Mouse (Mus musculus) large intestine, adult 2 months (tissue): ENCODE data around the gene Lamtor1. TPM values are rescaled to one million over a fixed set of nuclear protein-coding genes. Genes with fewer than 3 reads are reported as not detected.
"Not testable (repeated sequence)": the region's sequence is repeated elsewhere in the genome, so short reads cannot be mapped to it uniquely, and the experiment has no call there.

Experiments used
- DNase-seq: peaks from one replicate; pipeline ENCODE4 v3.0.0-alpha.2; 2012; ENCODE audit warnings: low read depth, low spot score
- WGBS: fragments of 180-500 bp; shearing (Covaris S2); methylation state at CpG from one replicate; pipeline ENCODE4 v1.1.7; 2018; 5-methylcytosine and 5-hydroxymethylcytosine counted together
- polyA plus RNA-seq: library from polyadenylated mRNA; depleted of rRNA; stranded (reverse); fragments of >200 nt; gene quantifications from 2 replicates; pipeline ENCODE4 v1.2.3, GENCODE M21; 2012

The Lamtor1 gene
- polyA plus RNA-seq, 1 experiment = 198 TPM

- under 1% methylated on average over 57 of the region's 57 CpGs for WGBS
These were observed 9.3 kb upstream of the Lamtor1 start for GRCm38 (mm10) chr7:101896104-101897066.

GRCm38 (mm10) chr7:101900331-101901097 is 5.2 kb upstream of the Lamtor1 start:
- 89% methylated on average over 16 of the region's 16 CpGs for WGBS
- DNase-seq = no peak

More at GRCm38 (mm10) chr7:101896104-101897066, 9.3 kb upstream of the Lamtor1 start:
- DNase-seq = peak; percentile 95

- WGBS = 92% methylated on average over 10 of the region's 10 CpGs
- no peak for DNase-seq
These were observed 3.7 kb upstream of the Lamtor1 start for GRCm38 (mm10) chr7:101901969-101902368.

DNA sequence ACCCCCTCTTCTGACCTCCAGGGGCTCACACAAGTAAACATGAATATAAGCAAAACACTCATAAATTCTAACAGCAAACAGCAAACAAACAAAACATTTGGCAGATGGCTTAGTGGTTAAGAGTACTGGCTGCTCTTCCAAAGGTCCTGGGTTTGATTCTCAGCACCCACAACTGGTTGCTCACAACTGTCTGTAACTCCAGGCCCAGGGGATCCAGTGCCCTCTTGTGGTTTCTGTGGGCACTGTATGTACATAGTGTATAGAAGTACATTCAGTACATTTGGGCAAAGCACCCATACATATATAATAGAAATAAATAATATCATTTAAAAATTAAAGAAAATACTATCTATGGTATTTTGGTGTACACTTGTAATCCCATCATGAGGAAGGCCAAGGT is 2.9 kb upstream of the Lamtor1 start:
- DNase-seq = no peak

DNA sequence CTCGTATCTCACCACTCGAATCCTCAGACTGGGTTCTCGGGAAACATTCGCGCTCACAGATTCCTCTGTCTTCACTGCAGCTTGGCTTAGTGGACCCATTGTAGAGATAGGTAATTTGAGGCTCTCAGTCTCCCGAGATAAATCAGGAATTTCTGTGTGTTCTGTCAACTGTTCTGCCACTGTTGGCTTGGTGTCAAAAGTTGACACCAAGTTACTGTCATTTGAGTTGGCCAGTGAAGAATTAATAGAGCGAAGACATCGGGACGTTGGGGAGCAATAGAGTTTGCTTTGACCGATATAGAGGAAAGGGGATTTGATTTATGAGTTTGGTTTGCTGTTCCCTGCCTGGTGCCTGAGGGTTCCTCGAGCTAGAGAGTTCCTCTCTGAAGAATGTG is 580 bp downstream of the Lamtor1 start, which contains the start of gene Tomt:
TSS of gene Tomt (minus strand) at position 73 of the 395 bp plus-strand sequence.
- DNase-seq = no peak
- under 1% methylated on average over 11 of the region's 11 CpGs for WGBS

GRCm38 (mm10) chr7:101906696-101907095 is 992 bp downstream of the Lamtor1 start:
- WGBS = 27% methylated on average over 8 of the region's 8 CpGs
- DNase-seq = no peak

- 21% methylated on average over 4 of the region's 4 CpGs for WGBS
- DNase-seq = no peak
These were observed 2.7 kb downstream of the Lamtor1 start for GRCm38 (mm10) chr7:101908367-101908766.

DNA sequence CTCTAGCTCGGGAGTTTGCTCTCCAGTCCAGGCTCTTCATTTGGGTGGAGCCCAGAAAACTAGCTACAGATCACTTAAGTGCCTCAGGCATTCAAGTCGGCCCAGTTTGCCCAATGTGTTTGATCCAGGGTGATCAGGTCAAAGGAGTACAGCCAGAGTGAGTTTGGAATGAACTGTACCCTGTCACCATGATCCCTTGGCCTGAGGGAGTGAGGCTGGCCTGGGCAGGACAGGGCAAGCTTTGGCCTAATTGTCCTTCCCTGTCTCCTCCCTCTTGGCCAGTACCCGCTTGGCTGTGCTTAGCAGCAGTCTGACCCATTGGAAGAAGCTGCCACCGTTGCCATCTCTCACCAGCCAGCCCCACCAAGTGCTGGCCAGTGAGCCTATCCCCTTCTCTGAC is 4.4 kb downstream of the Lamtor1 start:
- WGBS = 66% methylated on average over 4 of the region's 4 CpGs
- no peak for DNase-seq

- no peak for DNase-seq
- 74% methylated on average over 3 of the region's 3 CpGs for WGBS
These were observed 6.3 kb downstream of the Lamtor1 start for GRCm38 (mm10) chr7:101911982-101912381.

DNA sequence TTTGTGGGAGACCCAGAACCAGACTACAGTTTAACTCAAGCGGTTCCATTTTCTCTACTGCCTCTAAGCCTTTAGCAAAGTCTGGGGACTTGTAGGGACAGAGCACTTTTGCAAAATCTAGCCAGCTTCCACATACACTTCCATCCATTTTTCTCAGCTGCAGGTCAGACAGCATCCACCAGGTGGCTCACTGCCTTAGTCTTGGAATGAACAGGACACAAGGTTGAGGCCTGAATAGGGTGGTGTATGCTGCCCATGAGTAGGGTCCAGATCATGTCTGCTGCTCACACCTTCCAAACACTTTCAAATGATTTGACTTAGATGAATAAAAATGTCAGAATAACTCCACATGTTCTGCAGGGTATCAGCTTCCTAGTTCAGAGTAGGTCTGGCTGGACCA is 12.4 kb downstream of the Lamtor1 start:
- 17% methylated on average over 1 of the region's 1 CpGs for WGBS
- no peak for DNase-seq

DNA sequence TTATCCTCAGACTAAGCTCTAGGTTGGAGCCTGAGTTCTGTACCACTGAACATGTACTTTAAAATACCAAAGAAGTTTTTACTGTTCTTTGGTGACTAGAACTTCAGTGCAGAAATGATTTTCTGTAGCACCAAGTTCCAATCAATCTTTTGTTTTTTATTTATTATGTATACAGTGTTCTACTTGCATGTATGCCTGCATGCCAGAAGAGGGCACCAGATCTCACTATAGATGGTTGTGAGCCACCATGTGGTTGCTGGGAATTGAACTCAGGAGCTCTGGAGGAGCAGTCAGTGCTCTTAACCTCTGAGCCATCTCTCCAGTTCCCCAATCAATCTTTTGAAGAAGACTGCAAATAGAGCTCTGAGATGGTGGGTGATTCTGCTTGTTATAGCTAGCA is 20.2 kb downstream of the Lamtor1 start:
- DNase-seq = not testable (repeated sequence)

GRCm38 (mm10) chr7:101928093-101928492 is 22.4 kb downstream of the Lamtor1 start:
- no peak for DNase-seq
- 67% methylated on average over 3 of the region's 3 CpGs for WGBS

DNA sequence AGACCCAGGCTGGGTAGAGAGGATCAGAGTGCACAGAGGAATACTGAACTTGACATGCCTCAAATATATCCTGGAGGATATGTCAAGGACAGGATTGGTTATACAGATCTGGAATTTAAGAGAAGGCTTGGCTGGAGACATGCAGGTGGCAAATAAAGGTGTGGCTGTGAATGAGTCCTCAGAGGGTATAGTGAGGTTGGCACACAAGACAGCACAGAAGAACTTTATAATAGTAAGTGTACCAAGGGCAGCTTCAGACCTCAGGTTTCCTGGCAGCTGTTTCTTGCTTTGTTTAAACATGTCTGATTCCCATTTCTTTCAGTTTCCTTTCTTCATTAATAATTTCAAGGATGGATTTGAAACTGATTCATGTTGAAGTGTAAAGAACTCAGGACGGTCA is 26.8 kb downstream of the Lamtor1 start:
- WGBS = 37% methylated on average over 1 of the region's 1 CpGs
- DNase-seq = peak; percentile 72

- under 1% methylated on average over 15 of the region's 15 CpGs for WGBS
- DNase-seq = no peak
These were observed 27.6 kb downstream of the Lamtor1 start for GRCm38 (mm10) chr7:101933300-101933699.

GRCm38 (mm10) chr7:101933751-101934240 is 28.1 kb downstream of the Lamtor1 start, which contains the start of the genes Lrrc51 and Numa1:
Gene Lrrc51, minus strand, starts transcription at chr7:101933895.
Gene Numa1, plus strand, starts transcription at chr7:101934111.
- peak; percentile 99 for DNase-seq
- WGBS = under 1% methylated on average over 40 of the region's 40 CpGs

DNA sequence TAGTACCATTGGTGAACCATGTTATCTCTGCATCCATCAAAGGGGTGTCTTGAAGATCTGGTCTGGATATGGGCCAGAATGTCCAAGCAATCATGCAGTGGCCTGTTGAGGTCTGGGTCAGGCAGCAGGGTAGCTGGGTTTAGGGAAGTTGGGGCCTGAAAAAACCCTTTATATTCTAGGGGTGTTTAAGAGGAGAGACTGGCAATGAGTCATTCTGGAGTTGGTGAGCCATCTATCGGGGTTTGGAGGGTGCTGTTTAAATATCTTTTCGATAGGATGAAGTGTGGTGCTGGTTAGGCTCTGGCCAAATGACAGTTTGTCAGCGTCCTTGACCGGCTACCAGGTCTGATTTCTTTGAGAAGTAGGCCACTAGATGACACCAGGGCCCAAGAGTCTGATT is 30.3 kb downstream of the Lamtor1 start:
- no peak for DNase-seq
- WGBS = 83% methylated on average over 4 of the region's 4 CpGs

GRCm38 (mm10) chr7:101936996-101937395 is 31.3 kb downstream of the Lamtor1 start:
- no peak for DNase-seq
- 96% methylated on average over 4 of the region's 4 CpGs for WGBS

GRCm38 (mm10) chr7:101937569-101937968 is 31.9 kb downstream of the Lamtor1 start:
- no peak for DNase-seq
- 80% methylated on average over 4 of the region's 4 CpGs for WGBS

GRCm38 (mm10) chr7:101938348-101938747 is 32.6 kb downstream of the Lamtor1 start:
- WGBS = 78% methylated on average over 2 of the region's 2 CpGs
- DNase-seq = no peak

- WGBS = 42% methylated on average over 4 of the region's 4 CpGs
- no peak for DNase-seq
These were observed 34.1 kb downstream of the Lamtor1 start for GRCm38 (mm10) chr7:101939758-101940157.
